Mouse (Mus musculus) intestine, embryonic 14.5 days (tissue): ENCODE measurements around the gene Kbtbd12. TPM values are rescaled to one million over a fixed set of nuclear protein-coding genes. Genes with fewer than 3 reads are reported as not detected.
A peak's percentile ranks its signal among the peaks of the same experiment; 100 is the strongest.

Experiments used
- ATAC-seq: fragments of 200-750 bp; cut with Nextera tagmentation; replicated peaks from 2 replicates; pipeline ENCODE4 v1.8.0; 2017; ENCODE audit warnings: low read depth, moderate number of reproducible peaks, moderate TSS enrichment, moderate library complexity; ENCODE audit not compliant: low FRiP score, low TSS enrichment
- DNase-seq: peaks from one replicate; pipeline ENCODE4 v3.0.0-alpha.2; 2018; ENCODE audit warnings: low spot score
- H3K27ac ChIP-seq: fragments of 300-500 bp; sonication (generic); 2 replicates; pipeline ENCODE4 v1.5.1; 2014; ENCODE audit warnings: low read depth, mild to moderate bottlenecking, control low read depth
- H3K27me3 ChIP-seq: fragments of 300-500 bp; sonication (generic); replicated peaks from 2 replicates; pipeline ENCODE4 v1.6.1; 2014; ENCODE audit warnings: low read length, control low read depth; ENCODE audit not compliant: control insufficient read depth, insufficient read depth
- H3K36me3 ChIP-seq: fragments of 300-500 bp; sonication (generic); 2 replicates; pipeline ENCODE4 v1.6.1; 2014; ENCODE audit warnings: low read length, control low read depth; ENCODE audit not compliant: control insufficient read depth, insufficient read depth
- H3K4me1 ChIP-seq: fragments of 300-500 bp; sonication (generic); replicated peaks from 2 replicates; pipeline ENCODE4 v1.6.1; 2014; ENCODE audit warnings: low read length, control low read depth, mixed read lengths; ENCODE audit not compliant: control insufficient read depth, insufficient read depth
- H3K4me2 ChIP-seq: fragments of 300-500 bp; sonication (generic); 2 replicates; pipeline ENCODE4 v1.6.1; 2014; ENCODE audit warnings: low read length
- H3K4me3 ChIP-seq: fragments of 300-500 bp; sonication (generic); 2 replicates; pipeline ENCODE4 v1.5.1; 2014; ENCODE audit warnings: low read depth, low read length, control low read depth, mixed read lengths
- H3K9ac ChIP-seq: fragments of 300-500 bp; sonication (generic); 2 replicates; pipeline ENCODE4 v1.6.1; 2014; ENCODE audit warnings: mild to moderate bottlenecking, low read length
- H3K9me3 ChIP-seq: fragments of 300-500 bp; sonication (generic); 2 replicates; pipeline ENCODE4 v1.6.1; 2016; ENCODE audit warnings: low read length, control low read depth; ENCODE audit not compliant: control insufficient read depth
- WGBS: fragments of 180-500 bp; shearing (Covaris S2); extraction: QIAGEN DNeasy Blood & Tissue Kit; methylation state at CpG from one replicate; pipeline ENCODE4 v1.1.7; 2014; 5-methylcytosine and 5-hydroxymethylcytosine counted together
- polyA plus RNA-seq: library from polyadenylated mRNA; unstranded; fragments of >200 nt; fragmentation: Nextera tagmentation; extraction: Ambion mirVana; gene quantifications from 2 replicates; pipeline ENCODE4 v1.2.1, GENCODE M21; 2014

Kbtbd12 gene
- 0.26 TPM in 1 of 2 replicates, not detected in the other for polyA plus RNA-seq

DNA sequence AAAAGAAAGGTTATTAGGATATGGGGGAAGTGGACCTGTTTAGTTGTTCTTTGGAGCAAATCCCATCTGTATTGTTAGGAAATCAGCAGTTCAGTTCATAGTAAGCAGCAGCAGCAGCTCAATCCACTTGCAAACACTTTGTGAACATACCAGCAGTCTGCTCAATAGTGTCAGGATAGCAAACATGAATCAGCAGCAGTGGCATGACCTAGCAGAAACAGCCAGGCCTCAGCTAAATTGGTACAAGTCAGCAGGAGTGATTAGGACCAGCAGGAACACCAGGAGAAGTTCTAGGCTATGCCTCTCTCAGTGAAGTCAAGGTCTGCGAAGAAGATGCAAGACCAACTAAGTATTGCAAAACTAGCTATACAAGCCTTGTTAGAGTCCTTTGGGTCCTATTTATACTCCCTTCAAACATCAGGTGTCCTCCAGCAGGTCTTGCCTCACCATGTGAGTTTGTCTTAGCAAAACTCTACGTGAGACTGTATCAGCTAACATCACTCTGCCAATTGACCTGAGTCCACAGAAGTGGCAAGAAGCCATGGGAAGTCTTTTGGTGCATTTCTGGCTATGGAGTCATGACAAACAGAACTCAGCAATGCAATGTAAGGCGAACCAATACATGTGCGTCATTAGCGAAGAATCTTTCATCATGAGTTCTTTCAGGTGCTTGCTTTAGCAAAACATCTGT lies at the start of gene Kbtbd12:
Gene Kbtbd12, minus strand, starts transcription at position 340 of the 691 bp plus-strand sequence.
- Histone ChIP-seq H3K4me1 (peaks cover 7% of the 10 kb centered on the region; the same call in 1 of the 2 replicates), H3K36me3 (no peaks in the 10 kb centered on the region), H3K27ac (no peak within 1 kb of the TSS), H3K9me3 (peaks cover 7% of the 10 kb centered on the region; the same call in 1 of the 2 replicates), H3K4me3 (no peak within 1 kb of the TSS), H3K27me3 (no peaks in the 10 kb centered on the region), H3K9ac (no peak within 1 kb of the TSS), H3K4me2 (no peak within 1 kb of the TSS)
- DNase-seq (peak; percentile 41), ATAC-seq (no peak)
- 97% methylated on average over 5 of the region's 5 CpGs for WGBS

- no peaks in the 10 kb centered on the region for H3K9me3 ChIP-seq
- peaks cover 19% of the 10 kb centered on the region for H3K4me1 ChIP-seq
- ATAC-seq: no peak
- WGBS: 30% methylated on average over 7 of the region's 7 CpGs
- H3K4me3 ChIP-seq: no peak overlapping the region
- no peaks in the 10 kb centered on the region for H3K36me3 ChIP-seq
- H3K27ac ChIP-seq: peak overlapping the region; percentile 36; the same call in 1 of the 2 replicates
- no peak overlapping the region for H3K9ac ChIP-seq
- no peaks in the 10 kb centered on the region for H3K27me3 ChIP-seq
- no peak overlapping the region for H3K4me2 ChIP-seq
- no peak for DNase-seq
Observed at GRCm38 (mm10) chr6:88683380-88684053, 45.8 kb upstream of the Kbtbd12 start.

- Histone ChIP-seq H3K4me2 (no peak overlapping the region), H3K27me3 (no peaks in the 10 kb centered on the region), H3K36me3 (no peaks in the 10 kb centered on the region), H3K27ac (no peak overlapping the region), H3K4me3 (no peak overlapping the region), H3K4me1 (peaks cover 8% of the 10 kb centered on the region; the same call in 1 of the 2 replicates), H3K9ac (no peak overlapping the region), H3K9me3 (no peaks in the 10 kb centered on the region)
- WGBS: 87% methylated on average over 3 of the region's 3 CpGs
- DNase-seq: no peak
- no peak for ATAC-seq
Observed at GRCm38 (mm10) chr6:88681026-88681425, 43.3 kb upstream of the Kbtbd12 start.

GRCm38 (mm10) chr6:88677738-88678137 lies 40.0 kb upstream of the Kbtbd12 start:
- H3K36me3 ChIP-seq: no peaks in the 10 kb centered on the region
- H3K4me1 ChIP-seq: no peaks in the 10 kb centered on the region; the same call in 1 of the 2 replicates
- H3K4me3 ChIP-seq: no peak overlapping the region
- no peak overlapping the region for H3K27ac ChIP-seq
- no peak for ATAC-seq
- no peak for DNase-seq
- no peaks in the 10 kb centered on the region for H3K9me3 ChIP-seq
- no peak overlapping the region for H3K9ac ChIP-seq
- H3K4me2 ChIP-seq: no peak overlapping the region
- 73% methylated on average over 2 of the region's 2 CpGs for WGBS
- H3K27me3 ChIP-seq: no peaks in the 10 kb centered on the region

- Histone ChIP-seq H3K27ac (no peak overlapping the region), H3K9ac (no peak overlapping the region), H3K4me2 (no peak overlapping the region), H3K4me1 (no peaks in the 10 kb centered on the region), H3K4me3 (no peak overlapping the region), H3K36me3 (no peaks in the 10 kb centered on the region), H3K9me3 (no peaks in the 10 kb centered on the region), H3K27me3 (no peaks in the 10 kb centered on the region)
- no peak for ATAC-seq
- no peak for DNase-seq
- 89% methylated on average over 6 of the region's 6 CpGs for WGBS
Observed at GRCm38 (mm10) chr6:88676753-88677736, 39.3 kb upstream of the Kbtbd12 start.

DNA sequence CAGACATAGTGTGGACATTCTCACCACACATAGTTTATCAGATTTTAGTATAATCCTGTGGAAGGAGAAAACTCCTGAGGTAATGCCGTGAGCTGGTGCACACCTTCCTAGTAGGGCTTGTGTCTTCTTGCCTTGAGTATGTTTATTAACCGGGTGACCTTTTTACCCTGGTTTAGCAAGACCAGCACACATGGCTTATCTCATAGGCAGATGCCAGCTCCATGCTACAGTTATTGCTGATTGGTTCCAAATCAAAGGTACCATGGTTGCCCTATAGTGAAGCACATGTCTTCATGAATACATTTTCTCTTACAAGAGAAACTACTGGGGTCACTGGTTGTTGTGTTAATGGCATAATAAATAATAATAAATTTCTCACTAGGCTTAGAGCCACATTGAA lies 38.1 kb upstream of the Kbtbd12 start:
- no peak for DNase-seq
- Histone ChIP-seq H3K9ac (no peak overlapping the region), H3K27ac (no peak overlapping the region), H3K36me3 (no peaks in the 10 kb centered on the region), H3K4me2 (no peak overlapping the region), H3K9me3 (no peaks in the 10 kb centered on the region), H3K4me3 (no peak overlapping the region), H3K4me1 (no peaks in the 10 kb centered on the region), H3K27me3 (no peaks in the 10 kb centered on the region)
- WGBS: 68% methylated on average over 2 of the region's 2 CpGs
- no peak for ATAC-seq

DNA sequence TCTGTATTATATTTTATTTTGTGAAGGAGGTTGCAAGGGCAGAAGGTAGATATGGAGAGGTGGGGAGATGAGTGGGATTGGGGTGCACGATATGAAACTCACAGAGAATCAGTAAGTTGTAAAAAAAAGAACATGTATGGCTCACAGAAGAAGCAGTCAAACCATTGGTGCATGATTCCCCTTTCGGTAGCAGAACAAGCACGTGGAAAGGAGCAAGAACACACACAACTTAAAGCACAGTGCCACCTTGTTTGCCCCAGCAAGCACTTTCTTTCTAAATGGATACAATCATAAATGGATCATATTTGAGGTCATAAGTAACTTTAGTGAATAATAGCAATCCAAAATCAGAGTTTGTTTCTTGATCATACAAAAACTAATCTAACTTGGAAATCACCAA lies 24.5 kb upstream of the Kbtbd12 start:
- Histone ChIP-seq H3K4me1 (no peaks in the 10 kb centered on the region), H3K4me3 (no peak overlapping the region), H3K4me2 (no peak overlapping the region), H3K27me3 (no peaks in the 10 kb centered on the region), H3K9ac (no peak overlapping the region), H3K9me3 (no peaks in the 10 kb centered on the region), H3K27ac (no peak overlapping the region), H3K36me3 (no peaks in the 10 kb centered on the region)
- no peak for DNase-seq
- WGBS: 80% methylated on average over 3 of the region's 3 CpGs
- no peak for ATAC-seq

DNA sequence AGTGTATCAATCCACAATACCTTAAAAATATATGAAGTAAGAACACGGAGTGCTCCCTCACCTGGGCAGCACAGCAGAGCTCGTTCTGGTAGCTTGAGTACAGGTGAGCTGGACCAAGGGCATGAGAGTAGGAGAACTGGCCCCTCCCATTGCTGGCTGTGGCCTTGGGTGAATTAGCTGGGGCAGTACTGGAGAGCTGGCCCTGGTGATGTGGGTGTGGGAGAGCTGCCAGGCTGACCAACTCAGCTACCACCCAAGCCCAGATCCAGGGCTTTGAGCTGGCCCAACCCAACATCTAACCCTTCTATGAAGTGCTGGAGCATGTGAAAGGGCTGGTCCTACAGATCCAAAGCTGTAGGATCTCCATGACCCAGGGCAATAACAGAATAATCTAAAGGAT lies 23.9 kb upstream of the Kbtbd12 start:
- Histone ChIP-seq H3K36me3 (no peaks in the 10 kb centered on the region), H3K9me3 (no peaks in the 10 kb centered on the region), H3K4me1 (no peaks in the 10 kb centered on the region), H3K4me3 (no peak overlapping the region), H3K4me2 (no peak overlapping the region), H3K27me3 (no peaks in the 10 kb centered on the region), H3K27ac (no peak overlapping the region), H3K9ac (no peak overlapping the region)
- ATAC-seq (no peak), DNase-seq (no peak)
- 79% methylated on average over 2 of the region's 2 CpGs for WGBS
